In genomic region chr8:128470097-128470496, GRCm38 (mm10) we compare ENCODE assay signal across 23 mouse cellular contexts.
DNase-seq lines count a peak whose midpoint lies in the region; ATAC-seq and TF ChIP-seq lines count a peak whose summit lies in the region.
"Had no signal": no experiment of that assay in that cellular context is flagged by ENCODE, and none has a peak within 500 bp of the region (broad histone marks: within the 10 kb centered on the region; RNA-seq: fewer than 3 reads in every experiment).

No protein-coding gene starts in this region.

- H3K4me2 ChIP-seq in heart, embryonic 15.5 days, result no peak overlapping the region
- no peak overlapping the region for H3K4me2 ChIP-seq in heart, embryonic 12.5 days
- no peak overlapping the region for H3K4me2 ChIP-seq in lung, embryonic 14.5 days
- H3K4me2 ChIP-seq: embryonic facial prominence, embryonic 15.5 days; forebrain, embryonic 15.5 days; hindbrain, embryonic 13.5 days had no signal

- peak; percentile 48; the same call in 1 of the 2 replicates for ATAC-seq in heart, embryonic 15.5 days (replicated peaks; ENCODE audit: insufficient number of reproducible peaks, insufficient read depth, low FRiP score, low read depth)
- ATAC-seq in heart, embryonic 12.5 days (ENCODE audit: insufficient number of reproducible peaks, low FRiP score), result no peak
- peak; percentile 68; the same call in 1 of the 2 replicates for ATAC-seq in lung, embryonic 14.5 days (ENCODE audit: insufficient read depth)
- ATAC-seq: CD4-positive, CD25-positive, alpha-beta regulatory T cell, adult 4 months; forebrain, embryonic 15.5 days; hindbrain, postnatal 0 days had no signal

- no peak overlapping the region for H3K4me3 ChIP-seq in heart, embryonic 15.5 days
- H3K4me3 ChIP-seq in heart, embryonic 12.5 days, result no peak overlapping the region
- H3K4me3 ChIP-seq in lung, embryonic 14.5 days (ENCODE audit: low read depth, low read length), result no peak overlapping the region
- H3K4me3 ChIP-seq: embryonic facial prominence, embryonic 15.5 days; forebrain, embryonic 15.5 days; hindbrain, embryonic 13.5 days had no signal

- no peak for TF ChIP-seq CTCF in lung, embryonic 14.5 days (IDR thresholded peaks at IDR 0.05; ENCODE audit: low read depth)

- H3K27me3 ChIP-seq in heart, embryonic 15.5 days, result no peaks in the 10 kb centered on the region
- no peaks in the 10 kb centered on the region for H3K27me3 ChIP-seq in heart, embryonic 12.5 days (replicated peaks)
- H3K27me3 ChIP-seq in lung, embryonic 14.5 days (ENCODE audit: insufficient read depth, low read length), result no peaks in the 10 kb centered on the region
- H3K27me3 ChIP-seq: embryonic facial prominence, embryonic 15.5 days; forebrain, embryonic 15.5 days; hindbrain, embryonic 13.5 days had no signal

- peaks cover 59% of the 10 kb centered on the region for H3K36me3 ChIP-seq in heart, embryonic 15.5 days
- peaks cover 70% of the 10 kb centered on the region for H3K36me3 ChIP-seq in heart, embryonic 12.5 days
- peaks cover 48% of the 10 kb centered on the region for H3K36me3 ChIP-seq in lung, embryonic 14.5 days (ENCODE audit: insufficient read depth)
- H3K36me3 ChIP-seq: G1E had no signal

- H3K27ac ChIP-seq in heart, embryonic 15.5 days, result peak overlapping the region; percentile 59
- no peak overlapping the region for H3K27ac ChIP-seq in heart, embryonic 12.5 days (ENCODE audit: poor library complexity, severe bottlenecking)
- H3K27ac ChIP-seq in lung, embryonic 14.5 days (ENCODE audit: low read depth), result 0 out of 2 replicates have a peak overlapping the region, but pooled peaks have one; percentile 5
- H3K27ac ChIP-seq: embryonic facial prominence, embryonic 15.5 days; forebrain, embryonic 15.5 days; hindbrain, embryonic 13.5 days; hindbrain, postnatal 0 days had no signal

- no peaks in the 10 kb centered on the region for H3K9me3 ChIP-seq in heart, embryonic 15.5 days (replicated peaks)
- no peaks in the 10 kb centered on the region for H3K9me3 ChIP-seq in heart, embryonic 12.5 days (replicated peaks)
- H3K9me3 ChIP-seq in lung, embryonic 14.5 days (ENCODE audit: low read depth, low read length), result no peaks in the 10 kb centered on the region
- H3K9me3 ChIP-seq: embryonic facial prominence, embryonic 15.5 days; forebrain, embryonic 15.5 days; G1E; hindbrain, embryonic 13.5 days had no signal

- intact Hi-C loops in heart, postnatal 36 days (cut with DNase I), result no loop called here
- intact Hi-C loops in left cerebral cortex, postnatal 10 days (cut with DNase I), result no loop called here

- H3K4me1 ChIP-seq in heart, embryonic 15.5 days (replicated peaks), result peaks cover 29% of the 10 kb centered on the region
- H3K4me1 ChIP-seq in heart, embryonic 12.5 days (replicated peaks), result peaks cover 17% of the 10 kb centered on the region
- H3K4me1 ChIP-seq in lung, embryonic 14.5 days (ENCODE audit: insufficient read depth), result no peaks in the 10 kb centered on the region; the same call in 1 of the 2 replicates
- H3K4me1 ChIP-seq: forebrain, embryonic 15.5 days; hindbrain, embryonic 13.5 days had no signal

- no peak overlapping the region for H3K9ac ChIP-seq in heart, embryonic 15.5 days
- H3K9ac ChIP-seq in heart, embryonic 12.5 days, result no peak overlapping the region
- no peak overlapping the region for H3K9ac ChIP-seq in lung, embryonic 14.5 days
- H3K9ac ChIP-seq: embryonic facial prominence, embryonic 15.5 days; forebrain, embryonic 15.5 days; hindbrain, embryonic 13.5 days had no signal

- 27% methylated on average over 2 of the region's 2 CpGs for WGBS in heart, embryonic 15.5 days
- WGBS in heart, embryonic 12.5 days, result 29% methylated on average over 2 of the region's 2 CpGs
- WGBS in lung, embryonic 14.5 days, result 18% methylated on average over 2 of the region's 2 CpGs

- peak; percentile 89 for DNase-seq in heart, adult 11 months
- DNase-seq in heart, postnatal 36 days, result no peak
- peak; percentile 61 for DNase-seq in lung, embryonic 14.5 days
- no peak for DNase-seq in lung, adult 18-20 months
- DNase-seq in left cerebral cortex, postnatal 10 days (ENCODE audit: extremely low spot score in 1 of 2, low spot score in 2 of 2), result no peak
- DNase-seq: adrenal gland, adult 8-10 months; adrenal gland, postnatal 36 days; B cell, adult 2 months; cerebellum, adult 11 months; cerebellum, adult 8-10 months; cerebellum, postnatal 14 days; embryo, embryonic 11 days; gastrocnemius, postnatal 36 days; heart, adult 18-20 months; kidney, adult 11 months had no signal

Comparison
In these comparisons a context has a peak if more than half of its experiments do, and no peak if none do; other contexts are left out.
1. DNase-seq: peak in heart, adult 11 months (single experiment) and lung, embryonic 14.5 days (single experiment); none in heart, postnatal 36 days (0 of 2), lung, adult 18-20 months (0 of 2) and left cerebral cortex, postnatal 10 days (0 of 2).